Mouse (Mus musculus): ENCODE results near the gene Ltb.
A peak's percentile ranks its signal among the peaks of the same experiment; 100 is the strongest.

The Ltb gene

GRCm38 (mm10) chr17:35193881-35194843 is at the start of gene Ltb:
TSS of gene Ltb (plus strand) at chr17:35194439.
- DNase-seq: peak; percentile 93

DNA sequence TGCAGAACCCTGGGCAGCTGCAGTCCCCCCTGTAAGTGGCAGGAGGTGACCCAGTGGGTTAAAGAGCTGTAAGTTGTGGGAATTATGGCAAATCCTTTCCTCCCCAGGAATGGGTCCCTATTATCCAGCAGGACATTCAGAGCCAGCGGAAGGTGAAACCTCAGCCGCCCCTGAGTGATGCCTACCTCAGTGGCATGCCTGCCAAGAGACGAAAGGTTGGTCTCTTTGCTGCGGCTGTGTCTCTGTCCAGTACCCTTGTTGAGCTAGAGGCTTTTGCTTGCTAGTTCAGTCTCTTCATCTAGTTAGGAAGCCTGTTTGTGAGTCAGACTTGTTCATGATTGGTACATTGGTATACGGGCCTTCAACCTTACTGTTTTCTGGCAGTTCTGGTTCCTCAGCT is 48.1 kb upstream of the Ltb start:
- no peak for DNase-seq

- DNase-seq: no peak
Measured at GRCm38 (mm10) chr17:35147348-35147747, 46.9 kb upstream of the Ltb start.

- no peak for DNase-seq
Measured at GRCm38 (mm10) chr17:35147922-35148639, 46.2 kb upstream of the Ltb start.

- DNase-seq: no peak
Measured at GRCm38 (mm10) chr17:35152121-35152520, 42.1 kb upstream of the Ltb start.

DNA sequence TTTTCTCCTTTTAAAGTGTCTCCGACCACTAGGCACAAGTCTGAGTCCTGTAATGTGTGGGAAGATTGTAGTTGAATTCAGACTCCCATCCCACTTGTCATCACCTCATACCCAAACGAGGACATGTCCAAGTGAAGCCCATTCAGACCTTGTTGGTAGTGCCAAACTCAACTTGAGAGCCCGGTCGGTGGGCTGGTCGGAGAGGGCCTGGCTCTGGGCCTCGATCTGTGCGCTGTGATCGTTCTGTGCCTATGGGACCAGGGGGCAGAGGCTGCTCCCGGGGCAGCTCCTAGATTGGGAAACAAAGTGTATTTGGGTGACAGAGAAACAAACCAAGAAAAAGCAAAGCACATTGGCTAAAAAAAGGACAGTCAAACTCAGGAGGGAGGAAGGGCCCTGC is 41.2 kb upstream of the Ltb start:
- no peak for DNase-seq

DNA sequence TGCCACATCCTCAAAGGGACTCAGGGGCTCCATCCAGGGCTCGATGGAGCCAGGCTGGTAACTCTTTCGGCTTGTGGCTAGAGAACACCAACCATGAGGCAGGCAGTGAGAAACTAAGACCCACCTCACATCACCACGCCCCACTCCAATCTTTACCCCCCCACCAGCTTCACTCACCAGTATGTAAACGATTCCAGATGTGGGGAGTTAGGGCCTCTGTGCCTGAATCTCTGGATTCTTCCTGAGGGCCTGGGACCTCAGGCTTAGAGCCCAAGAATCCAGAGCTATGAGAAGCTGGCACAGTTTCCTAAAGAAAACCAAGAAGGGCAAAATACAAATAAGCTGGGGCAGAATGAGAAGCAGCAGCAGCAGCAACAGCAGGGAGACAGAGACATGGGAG is 40.3 kb upstream of the Ltb start:
- DNase-seq: no peak

GRCm38 (mm10) chr17:35154616-35155015 is 39.6 kb upstream of the Ltb start:
- no peak for DNase-seq

DNA sequence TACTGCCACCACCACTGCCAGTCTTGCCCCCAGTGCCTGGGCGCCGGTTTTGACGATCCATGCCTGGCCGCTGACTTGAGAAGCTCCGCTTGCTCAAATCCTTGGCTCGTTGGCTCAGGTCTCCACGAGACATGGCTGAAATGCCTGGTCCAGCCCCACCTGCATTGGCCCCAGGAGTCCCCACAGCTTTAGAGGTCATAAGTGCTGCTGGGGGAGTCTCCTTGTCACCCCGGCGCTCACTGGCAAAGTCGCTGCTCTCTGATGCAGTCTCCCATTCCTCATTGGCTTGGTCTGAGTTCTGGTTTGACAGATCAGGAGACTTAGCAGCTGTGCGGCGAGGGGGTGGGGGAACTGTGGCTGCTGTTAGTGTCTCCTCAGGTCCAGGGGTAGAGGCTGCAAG is 38.8 kb upstream of the Ltb start:
- DNase-seq: no peak

- DNase-seq: no peak
Measured at GRCm38 (mm10) chr17:35156461-35157200, 37.6 kb upstream of the Ltb start.

GRCm38 (mm10) chr17:35157254-35157653 is 37.0 kb upstream of the Ltb start:
- no peak for DNase-seq

DNA sequence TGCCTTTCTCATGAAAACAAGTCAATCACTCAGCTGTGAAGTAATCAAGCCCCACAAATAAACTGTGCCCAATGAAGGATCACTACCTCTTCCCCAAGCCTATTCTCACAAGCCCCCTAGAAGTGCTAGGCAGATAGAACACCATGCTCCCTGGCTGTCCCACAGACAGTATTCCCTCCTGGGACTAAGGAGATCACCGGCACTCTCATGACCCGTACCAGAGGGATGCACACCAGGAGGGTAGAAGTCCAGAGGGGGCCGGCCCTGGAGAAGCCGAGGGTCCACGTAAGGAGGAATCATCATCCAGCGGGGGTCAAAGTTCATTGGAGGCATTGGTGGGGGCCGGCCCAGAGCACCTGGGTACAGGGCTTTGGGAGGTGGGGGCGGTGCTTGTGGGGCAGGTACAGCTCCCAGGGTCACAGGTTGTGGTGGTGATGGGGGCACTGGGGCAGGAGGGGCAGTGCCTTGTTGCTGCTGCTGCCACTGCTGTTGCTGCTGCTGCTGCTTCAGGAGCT is 36.5 kb upstream of the Ltb start:
- no peak for DNase-seq

- no peak for DNase-seq
Measured at GRCm38 (mm10) chr17:35158850-35159593, 35.2 kb upstream of the Ltb start.

GRCm38 (mm10) chr17:35159638-35160037 is 34.6 kb upstream of the Ltb start:
- no peak for DNase-seq

DNA sequence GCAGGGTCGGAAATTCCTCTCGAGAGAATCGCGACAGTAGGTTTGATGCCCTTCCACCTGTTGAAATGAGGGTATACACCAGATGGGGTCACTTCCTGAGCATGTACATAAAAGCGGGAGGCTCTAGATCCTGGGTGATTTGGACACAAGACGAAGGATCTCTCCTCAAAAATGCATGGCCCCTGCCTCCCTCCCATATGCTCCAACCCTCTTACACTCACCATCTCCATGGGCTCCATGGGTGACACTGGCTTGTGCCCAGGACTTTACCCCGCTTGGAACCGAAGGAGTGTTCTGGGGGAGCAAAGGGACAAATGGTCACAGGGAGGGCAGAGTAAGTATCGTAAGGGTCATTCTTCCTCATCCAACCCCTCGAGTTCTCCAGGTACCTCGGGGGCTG is 32.8 kb upstream of the Ltb start:
- no peak for DNase-seq

DNA sequence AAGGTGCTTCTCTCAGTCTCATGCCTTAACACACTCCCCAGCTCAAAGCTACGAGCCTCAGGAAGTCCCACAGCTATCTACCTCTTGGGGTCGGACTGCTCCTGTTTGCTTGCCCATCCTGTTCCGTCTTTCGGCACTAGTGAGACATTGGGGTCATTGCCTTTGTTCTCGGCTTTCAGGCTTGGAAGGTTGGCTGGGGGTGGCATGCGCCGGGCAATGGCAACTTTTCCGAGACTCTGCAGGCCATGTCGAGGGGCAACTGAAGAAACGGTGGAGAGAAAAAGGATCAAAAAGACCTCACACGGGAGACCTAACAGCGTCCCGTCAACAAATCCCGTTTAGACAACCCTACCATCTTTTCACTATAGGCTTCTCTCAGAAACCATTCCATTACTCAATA is 32.1 kb upstream of the Ltb start:
- no peak for DNase-seq

- no peak for DNase-seq
Measured at GRCm38 (mm10) chr17:35162730-35163129, 31.5 kb upstream of the Ltb start.

DNA sequence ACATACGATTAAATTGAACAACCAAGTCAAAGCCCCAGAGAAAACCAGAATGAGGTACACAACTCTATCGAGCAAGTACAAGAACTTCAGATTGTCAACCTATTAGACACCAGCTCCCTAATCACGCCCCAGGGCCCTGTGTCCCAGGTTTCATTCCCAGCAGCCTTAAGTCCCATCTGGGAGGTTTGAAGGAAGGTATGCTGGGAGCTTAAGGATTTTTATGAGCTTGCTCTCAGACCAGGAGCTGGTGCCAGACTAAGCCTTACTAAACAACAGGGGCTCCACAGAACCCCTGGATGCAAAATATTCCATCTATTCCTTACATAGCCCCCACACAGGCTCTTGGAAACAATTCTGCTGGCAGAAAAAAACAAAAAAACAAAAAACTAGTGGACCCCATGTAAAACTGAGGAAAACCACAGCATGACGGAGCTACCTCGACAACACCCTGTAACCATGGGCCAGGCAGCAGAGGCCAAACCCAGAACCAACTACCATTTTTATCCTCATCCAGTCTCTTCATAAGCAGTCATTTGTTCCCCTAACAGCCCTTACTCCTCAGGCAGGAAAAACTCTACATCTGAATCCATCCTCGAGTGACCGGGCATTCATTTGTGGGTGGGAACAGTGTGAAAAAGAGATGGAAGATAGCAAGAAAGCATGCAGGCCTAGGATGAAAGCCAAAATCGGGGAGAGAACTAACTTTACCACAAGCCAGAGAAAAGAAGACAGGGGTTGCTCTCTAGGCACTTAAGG is 30.7 kb upstream of the Ltb start:
- no peak for DNase-seq

DNA sequence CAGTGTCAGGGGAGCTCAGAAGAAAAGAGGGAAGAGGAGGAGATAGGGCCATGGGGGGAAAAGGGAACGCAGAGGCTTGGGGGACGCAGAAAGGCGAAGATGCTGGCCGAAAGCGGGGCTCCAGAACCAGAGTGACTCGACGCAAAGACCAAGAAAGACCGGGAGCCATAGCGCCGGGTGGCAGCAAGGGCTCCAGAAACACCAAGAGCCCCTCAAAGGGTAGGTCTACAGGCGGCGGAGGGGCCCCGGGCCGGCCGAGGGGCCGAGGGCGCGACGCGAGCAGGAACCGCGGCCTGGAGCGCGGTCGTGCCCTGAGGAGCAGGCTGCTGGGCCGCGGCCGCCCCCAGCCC is 30.0 kb upstream of the Ltb start:
- DNase-seq: no peak

DNA sequence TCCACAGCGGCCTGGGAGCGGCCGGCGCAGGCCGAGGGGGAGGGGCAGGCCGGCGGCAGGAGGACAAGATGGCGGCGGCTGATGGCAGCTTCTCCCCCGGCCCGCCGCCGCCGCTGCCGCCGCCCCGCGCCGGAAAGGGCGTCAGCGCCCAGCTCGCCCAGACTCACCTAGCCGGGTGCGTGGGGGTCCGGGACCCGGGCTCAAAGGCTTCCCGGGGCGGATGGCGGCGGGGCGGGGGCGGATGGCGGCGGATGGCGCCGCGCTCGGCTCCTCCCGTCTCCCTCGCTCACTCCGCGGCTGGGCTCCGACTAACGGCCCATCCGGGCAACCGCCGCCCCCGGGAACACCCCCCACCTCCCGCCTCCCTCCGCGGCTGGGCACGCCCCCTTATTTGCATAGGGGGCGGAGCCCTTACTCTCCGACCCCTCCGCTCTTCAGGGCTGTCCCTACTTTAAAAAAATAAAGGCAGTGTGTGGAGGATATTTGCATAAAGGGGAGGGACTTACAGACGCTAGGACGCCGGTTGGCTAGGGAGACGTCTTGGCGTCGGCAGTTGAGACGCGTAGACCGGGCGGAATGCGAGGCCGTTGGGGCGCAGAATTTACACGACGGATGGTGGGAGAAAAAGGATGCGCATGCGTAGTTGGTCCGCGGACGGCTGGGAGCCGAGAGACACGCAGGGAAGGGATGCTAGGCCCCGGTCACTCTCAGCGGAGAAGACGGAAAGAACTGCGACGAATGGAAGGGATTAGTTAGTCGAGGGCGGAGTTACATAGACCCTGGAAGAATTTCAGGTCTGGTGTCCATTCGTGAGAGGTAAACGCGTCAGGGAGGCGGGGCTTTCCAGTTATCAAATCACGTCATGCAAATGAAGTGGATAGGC is 29.4 kb upstream of the Ltb start, which contains the start of gene Prrc2a:
TSS of gene Prrc2a (minus strand) at position 330 of the 883 bp plus-strand sequence.
- peak; percentile 96 for DNase-seq

Data from thymus, postnatal 25 days (tissue).